Mouse (Mus musculus) left cerebral cortex, adult 2 months (tissue): ENCODE measurements around the gene Zbtb2. TPM values are rescaled to one million over a fixed set of nuclear protein-coding genes. Genes with fewer than 3 reads are reported as not detected.

Experiments
- DNase-seq, 2 experiments: peaks; one replicate each; pipeline ENCODE4 v3.0.0; 2021 to 2022; ENCODE audit warnings: low spot score in 2 of 2, mixed read lengths in 1 of 2; ENCODE audit errors: extremely low spot score in 1 of 2
- H3K27ac ChIP-seq: fragments of 200-600 bp; 2 replicates; pipeline ENCODE4 v1.8.1; 2022
- H3K4me3 ChIP-seq: fragments of 200-600 bp; 2 replicates; pipeline ENCODE4 v1.8.1; 2022
- CTCF ChIP-seq: fragments of 200-600 bp; IDR thresholded peaks from 2 replicates; pipeline ENCODE4 v1.8.1; 2022; ENCODE audit warnings: antibody characterized with exemption, mild to moderate bottlenecking, moderate library complexity
- intact Hi-C: fragments of 180-260 bp; cut with DNase I; formaldehyde crosslinking; loops from one replicate; pipeline ENCODE4 v1.15.1; 2025
- total RNA-seq, 2 experiments: library from RNA; stranded (reverse); gene quantifications; 2 replicates each; pipeline ENCODE4 v1.2.3; 2021

Gene Zbtb2
- total RNA-seq, 2 experiments from 2014 or later, result 9.8 to 12.2 TPM

DNA sequence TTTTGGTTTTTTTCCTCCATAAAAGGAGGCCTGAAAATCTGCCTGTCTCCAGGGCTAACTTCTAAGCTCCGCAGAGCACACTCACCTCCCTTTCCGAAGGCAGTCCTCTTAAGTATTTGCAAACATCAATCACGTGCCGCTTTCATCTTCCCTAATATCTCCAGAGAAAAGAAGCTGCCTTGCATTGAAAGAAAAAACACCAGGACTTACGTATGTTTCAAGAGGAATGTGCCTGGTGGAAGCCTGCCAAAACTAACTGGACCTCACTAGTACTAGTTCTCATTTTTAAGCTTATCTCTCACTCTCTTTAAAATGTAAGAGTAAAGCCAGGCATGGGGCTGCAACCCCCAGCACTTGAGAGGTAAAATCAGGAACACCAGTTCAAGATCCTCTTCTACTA lies 62.3 kb downstream of the Zbtb2 start:
- Histone ChIP-seq H3K4me3 (no peak overlapping the region), H3K27ac (no peak overlapping the region)
- intact Hi-C loops, result no loop called here
- DNase-seq, result no peak
- TF ChIP-seq CTCF, result no peak

GRCm38 (mm10) chr10:4323885-4324284 lies 64.0 kb downstream of the Zbtb2 start:
- no peak for DNase-seq
- Histone ChIP-seq H3K27ac (no peak overlapping the region), H3K4me3 (no peak overlapping the region)
- intact Hi-C loops, result no loop called here
- no peak for TF ChIP-seq CTCF

Other genes with a start within 250 kb of the Zbtb2 start
- gene Akap12, start 121.7 kb downstream of the Zbtb2 start, total RNA-seq, result 10 to 100 TPM; 17.2 to 19.9 TPM
- gene Rmnd1, start 44.3 kb upstream of the Zbtb2 start, total RNA-seq, result 10 to 100 TPM; 38.2 to 39.2 TPM
- 10 to 100 TPM; 21.0 to 21.8 TPM for gene Armt1, start 44.4 kb upstream of the Zbtb2 start, total RNA-seq
- gene Ccdc170, start 94.4 kb upstream of the Zbtb2 start, total RNA-seq, result under 1 TPM; 0.23 to 0.26 TPM
- 1 to 10 TPM; 2.3 to 3.8 TPM for gene Esr1, start 223.5 kb upstream of the Zbtb2 start, total RNA-seq